Mouse (Mus musculus): Measurements from ENCODE around the gene Nkrf.

DNA sequence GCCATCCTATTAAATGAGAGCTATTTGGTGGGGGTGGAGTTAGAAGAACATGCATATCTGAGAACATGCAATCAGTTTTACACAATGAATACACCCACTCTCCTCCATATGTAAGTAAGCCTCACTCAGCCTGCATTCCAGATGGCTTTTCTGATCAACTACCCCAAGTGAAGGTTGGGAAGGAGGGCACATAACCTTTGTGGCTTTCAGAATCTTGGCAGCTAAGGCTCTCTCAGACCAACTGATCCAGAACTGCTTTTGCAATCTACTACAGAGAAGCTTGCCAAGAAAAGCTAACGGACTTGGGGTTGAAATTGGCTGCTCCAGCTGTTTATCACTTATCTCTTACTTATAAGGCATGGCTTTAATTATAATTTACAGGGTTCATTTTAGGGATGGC, 15.1 kb upstream of the Nkrf start:
- TF ChIP-seq GATA1 (IDR thresholded peaks at IDR 0.05; ENCODE audit: low read length) (no peak), TAL1 (IDR thresholded peaks at IDR 0.05; ENCODE audit: low read length) (no peak)
